Mouse (Mus musculus) large intestine, adult 2 months (tissue): ENCODE measurements around the gene Fgd5. TPM values are rescaled to one million over a fixed set of nuclear protein-coding genes. Genes with fewer than 3 reads are reported as not detected.
A peak's percentile ranks its signal among the peaks of the same experiment; 100 is the strongest.

Source experiments
- DNase-seq: peaks from one replicate; pipeline ENCODE4 v3.0.0-alpha.2; 2012; ENCODE audit warnings: low read depth, low spot score
- WGBS: fragments of 180-500 bp; shearing (Covaris S2); methylation state at CpG from one replicate; pipeline ENCODE4 v1.1.7; 2018; 5-methylcytosine and 5-hydroxymethylcytosine counted together
- polyA plus RNA-seq: library from polyadenylated mRNA; depleted of rRNA; stranded (reverse); fragments of >200 nt; gene quantifications from 2 replicates; pipeline ENCODE4 v1.2.3, GENCODE M21; 2012

Gene Fgd5
- polyA plus RNA-seq, 1 experiment = 2.9 TPM

DNA sequence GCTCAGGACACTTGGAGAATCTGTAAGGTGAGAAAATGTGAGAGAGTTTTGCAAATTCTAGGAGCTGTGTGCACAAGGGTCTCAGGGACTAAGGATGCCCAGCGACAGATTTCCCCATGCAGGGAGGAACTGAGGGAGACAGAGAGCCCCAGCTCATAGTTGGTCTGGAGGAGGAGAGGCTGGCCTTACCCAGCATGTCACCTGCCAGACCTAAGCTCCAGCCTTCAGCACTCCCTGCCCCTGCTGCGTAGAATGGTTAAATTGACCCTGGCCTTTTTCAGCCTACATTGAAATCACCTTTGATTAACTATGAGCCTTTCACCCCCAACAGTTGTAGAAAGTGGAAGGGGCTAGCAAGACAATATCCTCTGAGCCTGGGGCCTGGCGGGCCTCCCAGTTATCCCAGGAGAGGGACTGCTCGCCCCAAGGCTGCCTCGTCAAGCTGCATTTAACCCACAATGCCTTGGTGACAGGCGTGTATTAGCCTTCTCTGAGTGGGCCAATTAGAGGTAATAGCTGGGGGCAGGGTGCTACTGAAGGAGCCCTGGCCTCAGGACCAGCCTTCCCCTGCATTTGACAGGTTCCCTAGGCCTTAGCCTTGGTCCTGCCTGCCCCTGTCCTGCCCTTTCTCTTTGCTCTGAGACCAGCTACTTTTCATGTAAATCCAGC, 25.6 kb downstream of the Fgd5 start:
- 73% methylated on average over 6 of the region's 6 CpGs for WGBS
- no peak for DNase-seq

DNA sequence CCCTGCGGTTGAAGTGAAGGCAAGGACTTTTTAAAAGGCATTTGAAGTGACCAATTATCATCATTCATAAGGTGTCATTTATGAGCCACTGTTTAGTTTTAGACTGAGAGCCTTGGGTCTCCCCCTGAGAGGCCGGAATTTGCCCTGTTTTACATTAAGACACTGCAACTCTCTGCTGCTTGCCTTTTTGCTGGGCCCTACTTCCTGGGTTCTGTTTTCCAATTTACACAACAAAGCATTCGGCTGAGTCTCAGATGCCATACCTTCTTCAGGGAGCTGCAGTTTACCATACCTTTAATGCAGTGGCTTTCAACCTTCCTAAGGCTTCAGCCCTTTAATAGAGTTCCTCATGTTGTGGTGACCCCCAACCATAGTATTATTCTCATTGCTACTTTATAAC, 26.1 kb downstream of the Fgd5 start:
- WGBS = 75% methylated on average over 3 of the region's 3 CpGs
- no peak for DNase-seq

DNA sequence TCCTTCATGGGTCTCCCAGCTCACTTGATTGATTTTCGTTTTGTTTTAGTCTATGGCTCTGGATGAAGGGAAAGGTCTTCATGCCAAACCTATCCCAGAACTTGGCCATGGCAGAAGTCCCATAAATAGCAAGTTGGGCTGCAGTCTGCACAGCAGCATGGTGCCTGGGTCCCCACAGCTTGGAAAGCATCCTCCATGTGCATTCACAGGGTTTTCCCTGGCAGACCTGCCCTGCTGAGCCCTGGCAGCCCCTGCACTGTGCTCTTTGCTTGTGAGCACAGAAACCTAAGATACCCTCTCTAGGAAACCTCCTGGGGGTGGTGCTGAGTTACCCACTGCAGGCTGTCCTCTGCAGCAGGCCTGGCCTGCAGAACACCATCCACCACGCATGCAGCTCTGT, 32.2 kb downstream of the Fgd5 start:
- WGBS = 69% methylated on average over 2 of the region's 2 CpGs

DNA sequence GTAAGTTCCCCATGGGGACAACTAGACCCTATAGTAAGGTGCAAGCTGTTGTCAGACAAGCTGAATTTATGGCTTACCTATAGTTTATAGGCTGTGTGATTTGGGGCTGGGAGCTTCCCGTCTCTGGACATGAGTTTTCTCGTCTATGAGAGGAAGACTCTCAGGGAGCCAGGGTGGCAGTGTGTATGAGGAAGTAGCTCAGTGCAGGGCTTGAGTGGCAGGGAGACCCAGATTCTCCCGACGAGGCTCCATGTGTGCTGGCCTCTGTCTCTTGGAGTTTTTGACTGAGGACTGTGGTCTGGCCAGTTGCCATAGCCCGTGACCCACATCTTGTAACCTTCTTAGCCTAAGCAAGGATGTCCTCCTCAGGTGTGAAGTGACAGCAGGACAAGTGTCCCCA, 33.7 kb downstream of the Fgd5 start:
- WGBS = 47% methylated on average over 5 of the region's 5 CpGs
- no peak for DNase-seq

More for the DNA sequence above, 32.2 kb downstream of the Fgd5 start:
- DNase-seq = no peak

DNA sequence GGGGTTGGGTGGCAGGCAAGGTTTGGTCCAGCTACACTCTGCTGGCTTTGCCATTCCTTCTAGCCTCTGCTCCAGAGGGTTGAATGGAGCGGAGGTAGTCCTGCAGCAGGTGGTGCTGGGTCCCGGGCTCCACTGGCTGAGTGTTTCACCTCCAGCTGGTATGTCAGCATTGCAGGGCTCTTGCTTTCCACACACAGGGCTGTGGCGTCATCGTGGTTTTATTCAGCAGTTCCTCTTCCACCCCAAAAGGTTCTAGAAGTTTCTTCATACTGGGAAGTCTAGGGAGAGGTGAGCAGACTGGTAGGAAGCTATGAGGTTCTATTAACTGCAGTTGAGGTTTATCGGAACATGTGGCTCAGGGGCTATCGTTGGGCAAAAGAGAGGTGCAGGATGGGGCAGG, 34.4 kb downstream of the Fgd5 start:
- no peak for DNase-seq
- WGBS = 85% methylated on average over 6 of the region's 6 CpGs

DNA sequence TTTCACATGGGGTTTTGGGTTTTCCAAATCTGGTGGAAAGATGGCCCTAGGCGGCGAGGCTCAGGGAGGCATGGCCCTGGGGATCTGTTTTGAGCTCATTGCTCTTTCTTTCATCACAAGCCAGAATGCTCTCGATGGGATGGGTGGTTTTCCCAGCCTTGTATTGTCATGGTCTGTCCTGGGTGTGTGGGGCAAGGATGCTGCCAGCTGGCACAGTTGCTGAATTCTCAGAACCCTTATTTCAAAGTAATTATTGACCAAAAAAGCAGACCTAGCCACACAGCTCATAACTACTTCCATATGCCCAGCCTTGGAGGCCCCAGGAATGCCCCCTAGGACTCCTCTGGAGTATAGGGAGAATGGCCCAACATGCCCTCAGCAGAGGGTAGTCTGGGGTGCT, 34.9 kb downstream of the Fgd5 start:
- 73% methylated on average over 3 of the region's 3 CpGs for WGBS
- DNase-seq = no peak

DNA sequence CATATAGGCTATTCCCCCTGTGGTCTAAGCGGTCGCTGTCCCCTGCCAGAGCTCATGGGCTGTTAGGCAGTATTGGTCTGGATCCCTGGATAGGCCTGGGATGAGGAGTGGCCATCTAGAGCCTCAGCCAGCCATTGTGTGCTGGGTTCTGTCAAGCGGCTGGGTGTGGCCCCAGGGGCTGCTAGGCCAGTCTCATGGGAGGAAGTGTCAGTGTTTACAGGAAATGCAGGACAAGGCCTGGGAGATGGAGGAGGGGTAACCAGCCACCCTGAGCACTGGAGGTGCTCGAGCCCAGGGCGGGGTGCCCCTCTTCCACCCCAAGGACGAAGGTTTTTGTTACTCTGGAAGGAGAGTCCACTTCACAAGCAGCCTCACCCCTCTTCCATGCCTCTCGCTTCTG, 36.3 kb downstream of the Fgd5 start:
- 47% methylated on average over 7 of the region's 7 CpGs for WGBS
- DNase-seq = no peak

DNA sequence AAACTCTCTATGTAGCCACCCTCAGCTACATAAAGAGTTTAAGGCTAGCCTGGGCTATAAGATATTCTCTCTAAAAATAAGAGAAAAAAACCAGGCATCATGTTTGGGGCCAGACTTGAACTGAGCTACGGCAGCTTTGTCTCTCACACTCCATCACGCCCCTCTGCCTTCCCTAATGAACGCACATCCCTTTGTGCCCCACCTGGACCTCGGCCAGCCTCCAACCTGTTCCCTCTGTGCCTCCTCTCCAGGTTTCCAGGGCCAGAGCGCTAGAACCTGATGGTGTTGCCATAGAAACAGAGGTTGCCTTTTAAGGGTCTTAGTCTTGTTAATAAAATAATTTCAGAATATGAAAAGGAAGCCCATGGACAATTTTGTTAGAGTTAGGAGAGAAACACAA, 37.2 kb downstream of the Fgd5 start:
- DNase-seq = no peak
- WGBS = 81% methylated on average over 5 of the region's 5 CpGs

DNA sequence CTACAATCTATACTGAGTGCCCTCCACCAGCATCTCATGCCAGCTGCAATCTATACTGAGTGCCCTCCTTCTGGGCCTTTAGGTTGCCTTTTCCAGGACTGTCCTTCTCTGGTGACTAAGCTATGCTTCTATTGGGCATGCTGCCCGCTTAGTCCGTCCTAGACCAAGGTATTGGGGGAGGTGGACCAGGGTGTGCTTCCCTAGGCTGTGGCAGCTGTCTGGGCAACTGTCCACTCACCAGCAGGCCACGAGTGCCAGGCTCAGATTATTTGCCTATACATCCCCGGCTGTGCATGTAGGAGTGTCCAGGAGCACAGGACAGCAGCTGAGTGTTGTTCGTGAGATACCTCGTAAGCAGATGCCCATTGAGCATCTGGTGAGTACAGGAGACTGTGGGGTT, 38.1 kb downstream of the Fgd5 start:
- no peak for DNase-seq
- WGBS = 75% methylated on average over 6 of the region's 6 CpGs

DNA sequence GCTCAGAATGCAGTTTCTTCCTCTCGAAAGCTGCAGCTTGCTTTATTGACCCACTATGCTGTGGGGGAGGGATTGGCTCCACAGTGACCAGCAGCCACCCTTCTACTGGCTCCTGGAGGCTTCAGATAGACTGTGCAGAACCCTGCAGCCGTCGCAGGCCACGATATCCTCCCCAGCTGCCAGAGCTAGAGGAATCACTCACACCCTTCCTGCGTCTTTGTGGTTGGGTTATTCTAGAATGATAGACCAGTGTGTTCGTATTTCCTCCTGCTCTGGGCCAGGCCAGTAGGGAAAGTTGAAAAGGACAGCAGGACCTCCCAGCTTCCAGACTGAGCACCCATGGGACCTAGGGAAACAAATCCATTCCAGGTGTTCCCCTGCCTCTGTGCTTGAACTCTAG, 39.7 kb downstream of the Fgd5 start:
- 54% methylated on average over 6 of the region's 6 CpGs for WGBS

DNA sequence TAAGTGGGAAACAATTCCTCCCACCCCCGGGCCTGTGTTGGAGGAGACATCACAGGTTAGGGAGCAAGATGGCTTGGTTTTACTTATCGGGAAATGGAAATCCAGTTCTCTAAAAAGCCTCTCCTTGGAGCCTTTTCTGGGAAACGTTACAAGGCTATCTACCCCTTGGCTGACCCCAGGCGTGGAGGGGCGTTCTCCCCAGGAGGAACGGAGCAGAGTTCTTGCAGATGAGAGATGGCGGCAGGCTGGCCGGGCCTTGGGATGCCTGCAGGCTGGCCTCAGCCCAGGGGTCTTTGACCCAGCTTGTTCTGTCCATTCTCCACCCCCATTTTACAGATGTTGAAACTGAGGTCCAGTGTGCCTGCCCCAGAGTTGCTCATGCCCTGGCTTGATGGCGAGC, 42.4 kb downstream of the Fgd5 start:
- WGBS = 74% methylated on average over 9 of the region's 9 CpGs
- DNase-seq = no peak

More for the DNA sequence above, 39.7 kb downstream of the Fgd5 start:
- DNase-seq = no peak

DNA sequence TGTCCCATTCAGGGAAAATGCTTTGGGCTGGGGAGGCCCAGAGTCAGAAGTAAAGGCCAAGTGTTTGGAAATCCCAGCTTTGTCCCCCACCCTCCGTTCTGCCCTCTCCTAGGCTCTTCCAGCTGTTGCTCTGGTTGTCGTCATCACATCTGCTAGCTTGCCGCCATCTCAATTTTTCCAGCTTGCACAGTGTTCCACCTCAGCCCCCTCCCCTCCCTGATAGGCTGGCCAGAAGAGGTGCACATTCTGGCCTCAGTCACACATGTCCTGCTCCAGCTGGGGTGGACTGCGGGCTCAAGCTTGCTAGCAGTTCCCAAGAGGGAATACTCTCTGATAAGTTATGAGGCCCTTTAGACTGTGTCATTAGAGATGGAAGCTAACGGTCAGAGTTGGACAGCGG, 42.8 kb downstream of the Fgd5 start:
- 71% methylated on average over 6 of the region's 6 CpGs for WGBS

DNA sequence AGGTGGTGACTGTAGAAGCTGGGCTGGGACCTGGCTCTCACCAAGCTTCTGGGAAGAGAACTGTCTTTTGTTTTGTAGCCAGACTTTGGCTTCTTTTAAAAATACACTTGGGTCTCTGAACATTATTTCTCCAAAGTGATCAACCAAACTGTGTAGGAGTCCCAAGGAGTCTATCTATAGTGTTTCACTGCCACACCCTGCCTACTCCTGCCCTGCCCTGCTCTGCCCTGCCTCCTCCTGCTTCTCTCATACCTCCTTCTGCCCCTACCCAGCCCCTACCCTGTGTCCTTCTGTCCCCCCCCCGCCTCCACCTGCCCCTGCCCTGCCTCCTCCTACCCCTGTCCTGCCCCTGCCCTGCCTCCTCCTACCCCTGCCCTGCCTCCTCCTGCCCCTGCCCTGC, 46.6 kb downstream of the Fgd5 start:
- no peak for DNase-seq
- 62% methylated on average over 1 of the region's 1 CpGs for WGBS

More for the DNA sequence above, 42.8 kb downstream of the Fgd5 start:
- DNase-seq = no peak

DNA sequence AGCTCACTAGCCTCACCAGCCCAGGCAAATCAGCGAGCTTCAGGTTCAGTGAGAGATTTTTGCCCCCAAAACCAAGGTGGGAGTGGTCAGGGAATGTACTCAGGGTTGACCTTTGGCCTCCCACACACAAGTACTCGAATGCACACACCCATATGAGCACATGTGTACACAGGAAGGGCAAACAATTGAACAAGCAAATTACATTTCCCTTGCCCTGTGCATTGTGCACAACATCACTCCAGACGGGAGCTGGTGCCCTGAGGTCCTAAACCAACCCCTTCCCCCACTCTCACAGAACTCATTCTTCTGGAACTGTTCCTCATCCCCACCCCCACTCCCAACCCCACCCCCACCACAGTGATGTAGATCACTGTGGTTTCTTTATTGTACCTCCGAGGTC, 48.7 kb downstream of the Fgd5 start:
- 36% methylated on average over 4 of the region's 4 CpGs for WGBS
- DNase-seq = no peak

DNA sequence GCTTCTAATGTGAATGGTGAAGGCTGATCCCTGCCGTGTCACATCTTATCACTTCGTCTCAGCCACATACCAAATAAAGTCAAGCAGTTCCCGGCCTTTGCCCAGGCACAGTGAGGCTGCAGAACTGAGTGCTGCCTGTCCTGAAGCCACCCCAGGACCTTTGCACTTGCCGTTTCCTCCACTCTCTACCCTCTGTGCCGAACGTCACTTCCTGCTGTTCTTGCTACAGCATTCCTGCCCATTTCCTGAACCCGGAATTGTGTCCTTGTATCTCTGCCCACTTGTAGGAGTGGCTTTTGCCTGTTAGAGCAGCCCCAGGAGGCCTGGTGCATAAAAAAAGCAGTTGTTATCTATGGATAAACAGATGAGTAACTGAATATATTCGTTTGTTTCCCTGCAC, 52.0 kb downstream of the Fgd5 start:
- 59% methylated on average over 8 of the region's 8 CpGs for WGBS
- no peak for DNase-seq

DNA sequence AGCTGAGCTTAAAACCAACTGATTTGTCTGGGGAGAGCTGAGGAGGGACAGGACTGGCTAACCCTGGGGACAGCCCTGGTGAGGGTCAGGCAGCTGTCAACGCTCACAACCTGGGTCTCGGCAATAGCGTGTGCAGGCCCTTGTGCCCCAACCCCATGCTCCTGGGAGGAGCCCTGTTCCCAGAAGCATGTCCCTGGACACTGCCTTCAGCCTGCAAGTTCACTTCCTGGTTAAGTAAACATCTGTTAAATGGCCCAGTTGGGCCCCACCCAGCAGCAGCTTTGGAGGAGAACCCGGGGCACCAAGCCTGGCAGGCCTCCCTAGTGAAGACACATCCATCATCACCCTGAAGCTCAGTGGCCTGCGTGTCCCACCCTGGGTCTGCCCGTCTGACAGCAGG, 56.0 kb downstream of the Fgd5 start:
- peak; percentile 56 for DNase-seq
- 16% methylated on average over 6 of the region's 6 CpGs for WGBS

DNA sequence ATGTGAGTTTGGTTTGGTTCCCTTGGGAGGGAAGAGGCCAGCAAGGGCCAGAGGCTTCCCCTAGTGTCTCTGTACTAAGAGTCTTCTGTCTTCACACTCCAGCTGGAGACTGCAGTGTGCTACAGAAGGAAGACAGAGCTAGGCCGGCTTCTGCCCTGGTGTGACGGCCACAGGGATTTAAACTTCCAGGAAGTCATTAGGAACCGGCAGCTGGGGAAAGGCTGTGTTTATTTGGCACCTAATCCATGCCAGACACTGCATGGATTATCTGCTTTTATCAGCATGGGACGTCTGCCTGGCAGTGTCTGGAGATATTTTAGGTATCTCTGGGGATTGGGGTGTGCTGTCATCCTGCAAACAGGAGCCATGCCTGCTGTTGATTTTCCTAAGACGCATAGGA, 57.7 kb downstream of the Fgd5 start:
- 43% methylated on average over 5 of the region's 5 CpGs for WGBS
- DNase-seq = no peak

DNA sequence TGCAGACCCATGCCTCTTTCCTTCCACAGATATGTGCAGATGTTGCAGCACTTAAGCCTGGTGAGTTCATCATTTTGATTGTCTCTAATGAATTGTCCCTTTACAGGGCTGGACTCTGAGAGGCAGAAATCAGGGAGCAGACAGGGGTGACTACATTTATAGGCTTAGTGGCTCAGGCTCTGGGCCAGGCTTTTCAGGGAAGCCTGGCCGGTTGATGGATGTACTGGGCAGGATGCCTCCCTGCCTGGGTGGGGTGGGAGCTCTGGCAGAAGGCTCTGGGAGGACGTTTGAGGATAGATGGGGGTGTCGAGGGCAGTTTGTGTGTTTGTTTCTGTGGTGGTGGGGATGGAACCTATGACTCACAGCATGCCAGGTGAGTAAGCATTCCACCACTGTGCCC, 59.5 kb downstream of the Fgd5 start:
- 17% methylated on average over 3 of the region's 3 CpGs for WGBS
- no peak for DNase-seq

DNA sequence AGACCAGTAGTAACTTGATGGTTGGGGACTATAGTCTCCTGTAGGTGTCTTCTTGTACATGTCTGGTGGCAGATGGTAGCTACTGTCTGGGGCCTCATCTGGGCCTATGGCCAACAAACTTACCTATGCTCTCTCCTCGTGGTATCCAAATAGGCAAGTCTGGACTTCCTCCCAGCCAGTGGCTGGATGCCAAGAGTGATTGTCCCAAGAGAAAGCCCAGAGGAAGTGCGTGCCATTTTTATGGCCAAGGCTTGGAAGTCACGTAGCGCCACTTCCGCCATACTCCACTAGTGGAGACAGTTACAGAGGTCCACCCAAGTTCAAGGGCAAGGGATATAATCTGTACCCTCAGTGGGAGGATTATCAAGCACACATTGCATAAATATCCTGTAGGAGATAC, 62.6 kb downstream of the Fgd5 start:
- no peak for DNase-seq

DNA sequence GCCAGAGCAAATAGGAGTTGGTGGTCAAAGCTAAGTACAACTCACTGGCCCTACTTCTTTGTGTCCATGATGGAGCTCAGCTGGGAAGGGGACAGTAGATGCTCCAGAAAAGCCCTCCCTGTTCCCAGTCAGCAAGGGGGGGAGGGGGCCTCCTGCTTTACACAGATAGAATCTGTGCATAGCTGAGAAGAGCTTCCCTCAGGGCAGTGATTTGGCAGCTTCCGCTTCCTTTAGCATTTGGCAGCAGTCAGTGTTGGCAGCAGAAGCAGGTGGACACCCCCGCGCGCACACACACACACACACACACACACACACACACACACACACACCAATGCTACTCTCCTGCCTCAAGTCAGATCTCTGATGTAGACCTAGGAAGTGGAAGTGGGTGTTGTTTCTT, 63.4 kb downstream of the Fgd5 start:
- WGBS = 61% methylated on average over 4 of the region's 4 CpGs
- DNase-seq = no peak

More for the DNA sequence above, 62.6 kb downstream of the Fgd5 start:
- 27% methylated on average over 5 of the region's 5 CpGs for WGBS

DNA sequence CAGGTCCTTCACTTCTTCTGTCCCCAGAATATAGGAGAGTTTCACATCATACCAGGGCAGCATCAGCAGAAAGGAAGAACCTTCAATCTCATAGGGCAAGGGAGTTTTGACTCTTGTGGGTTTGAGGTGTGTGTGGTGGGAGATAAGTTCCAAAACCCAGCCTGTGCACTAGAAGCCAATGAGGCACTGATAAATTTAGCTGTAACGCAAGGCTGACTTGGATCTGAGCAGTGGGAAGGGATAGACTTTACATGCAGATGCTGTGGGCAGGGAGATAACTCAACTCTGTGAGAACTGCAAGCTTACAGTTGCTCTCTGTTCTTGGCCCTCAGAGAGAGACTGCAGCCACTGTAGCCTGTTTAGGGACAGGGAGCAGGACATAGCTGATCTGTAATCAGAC, 64.2 kb downstream of the Fgd5 start:
- DNase-seq = no peak
- WGBS = 89% methylated on average over 1 of the region's 1 CpGs

DNA sequence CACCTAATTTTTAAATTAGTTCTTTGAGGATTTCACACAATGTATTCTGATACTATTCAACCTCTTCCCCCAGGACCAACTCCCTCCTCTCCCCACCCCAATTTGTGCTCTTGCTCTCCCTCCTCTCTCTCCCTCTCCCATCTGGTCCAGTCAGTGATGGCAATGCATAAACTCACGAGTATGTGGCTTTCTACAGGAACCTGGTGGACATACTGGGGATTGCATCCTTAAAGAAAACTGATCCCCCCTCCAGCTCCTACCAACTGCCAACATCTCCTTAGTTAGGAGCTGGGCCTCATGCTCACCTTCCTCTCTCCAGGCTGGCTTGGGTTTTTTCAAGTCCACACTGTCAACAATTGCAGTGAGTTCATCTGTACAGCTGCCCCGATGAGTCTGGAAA, 79.1 kb downstream of the Fgd5 start:
- DNase-seq = no peak
- 49% methylated on average over 2 of the region's 2 CpGs for WGBS
